Mouse (Mus musculus): ENCODE data around the gene Ebi3. TPM values are rescaled to one million over a fixed set of nuclear protein-coding genes. Genes with fewer than 3 reads are reported as not detected.

Ebi3 gene
- polyA plus RNA-seq, 1 experiment from 2014 or later, result 2.8 TPM

- Histone ChIP-seq H3K36me3 (peaks cover 25% of the 10 kb centered on the region), H3K9me3 (no peaks in the 10 kb centered on the region), H3K4me1 (replicated peaks) (peaks cover 16% of the 10 kb centered on the region), H3K27ac (peak within 1 kb of the TSS; percentile 89), H3K4me3 (peak within 1 kb of the TSS; percentile 77), H3K27me3 (ENCODE audit: insufficient read depth, poor library complexity, severe bottlenecking) (no peaks in the 10 kb centered on the region)
- DNase-seq (ENCODE audit: low spot score), result peak; percentile 84
- WGBS, result 9% methylated on average over 35 of the region's 35 CpGs
These were observed 33.9 kb downstream of the Ebi3 start, which contains the start of gene Fsd1 for GRCm38 (mm10) chr17:55986030-55986961. Gene Fsd1, plus strand, starts transcription at chr17:55986509.

- no peaks in the 10 kb centered on the region for H3K27me3 ChIP-seq (ENCODE audit: insufficient read depth, poor library complexity, severe bottlenecking)
- DNase-seq (ENCODE audit: low spot score), result no peak
- WGBS, result 85% methylated on average over 8 of the region's 8 CpGs
- H3K4me1 ChIP-seq (replicated peaks), result peaks cover 16% of the 10 kb centered on the region
- no peaks in the 10 kb centered on the region for H3K9me3 ChIP-seq
- H3K36me3 ChIP-seq, result peaks cover 61% of the 10 kb centered on the region
- no peak overlapping the region for H3K4me3 ChIP-seq
- no peak overlapping the region for H3K27ac ChIP-seq
These were observed 37.9 kb downstream of the Ebi3 start for GRCm38 (mm10) chr17:55990278-55990898.

- H3K4me3 ChIP-seq, result no peak overlapping the region
- no peaks in the 10 kb centered on the region for H3K9me3 ChIP-seq
- H3K4me1 ChIP-seq (replicated peaks), result peaks cover 11% of the 10 kb centered on the region
- 91% methylated on average over 15 of the region's 15 CpGs for WGBS
- H3K36me3 ChIP-seq, result peaks cover 64% of the 10 kb centered on the region
- DNase-seq (ENCODE audit: low spot score), result no peak
- H3K27me3 ChIP-seq (ENCODE audit: insufficient read depth, poor library complexity, severe bottlenecking), result peaks cover 17% of the 10 kb centered on the region
- H3K27ac ChIP-seq, result no peak overlapping the region
These were observed 43.6 kb downstream of the Ebi3 start for GRCm38 (mm10) chr17:55996007-55996406.

GRCm38 (mm10) chr17:55999794-56000499 lies 47.5 kb downstream of the Ebi3 start:
- H3K36me3 ChIP-seq, result peaks cover 30% of the 10 kb centered on the region
- H3K27me3 ChIP-seq (ENCODE audit: insufficient read depth, poor library complexity, severe bottlenecking), result peaks cover 37% of the 10 kb centered on the region
- no peaks in the 10 kb centered on the region for H3K9me3 ChIP-seq
- peak overlapping the region; percentile 44 for H3K4me3 ChIP-seq
- 0 out of 2 replicates have a peak overlapping the region, but pooled peaks have one; percentile 9 for H3K27ac ChIP-seq
- H3K4me1 ChIP-seq (replicated peaks), result peaks cover 11% of the 10 kb centered on the region
- WGBS, result 7% methylated on average over 30 of the region's 30 CpGs
- peak; percentile 36 for DNase-seq (ENCODE audit: low spot score)

GRCm38 (mm10) chr17:56003000-56003399 lies 50.6 kb downstream of the Ebi3 start:
- 86% methylated on average over 3 of the region's 3 CpGs for whole genome bisulfite sequencing
- H3K4me3 ChIP-seq, result no peak overlapping the region
- no peak overlapping the region for H3K27ac ChIP-seq
- H3K36me3 ChIP-seq, result no peaks in the 10 kb centered on the region
- no peak for DNase-seq (ENCODE audit: low spot score)
- peaks cover 44% of the 10 kb centered on the region for H3K27me3 ChIP-seq (ENCODE audit: insufficient read depth, poor library complexity, severe bottlenecking)
- peaks cover 22% of the 10 kb centered on the region for H3K4me1 ChIP-seq (replicated peaks)
- H3K9me3 ChIP-seq, result no peaks in the 10 kb centered on the region

- Histone ChIP-seq H3K4me3 (peak within 1 kb of the TSS; percentile 18; the same call in 1 of the 2 replicates), H3K27ac (no peak within 1 kb of the TSS), H3K36me3 (0 out of 2 replicates have a peak, but pooled peaks cover 3% of the 10 kb centered on the region), H3K4me1 (replicated peaks) (peaks cover 33% of the 10 kb centered on the region), H3K9me3 (no peaks in the 10 kb centered on the region), H3K27me3 (ENCODE audit: insufficient read depth, poor library complexity, severe bottlenecking) (peaks cover 32% of the 10 kb centered on the region)
- WGBS, result 52% methylated on average over 13 of the region's 13 CpGs
- DNase-seq (ENCODE audit: low spot score), result no peak
These were observed 53.1 kb downstream of the Ebi3 start, which contains the start of the genes Stap2 and Mpnd for GRCm38 (mm10) chr17:56005415-56006061. Gene Stap2, minus strand, starts transcription at chr17:56005584. Gene Mpnd, plus strand, starts transcription at chr17:56005711.

Other genes starting within 250 kb of the Ebi3 start
- gene Pot1b, start 240.0 kb upstream of the Ebi3 start, polyA plus RNA-seq (2016; fragmentation: Nextera tagmentation; extraction: Ambion mirVana), result 9.8 and 12.2 TPM in 2 replicates
- gene Adgre4, start 202.7 kb upstream of the Ebi3 start, polyA plus RNA-seq (2016; fragmentation: Nextera tagmentation; extraction: Ambion mirVana), result 0.06 and 0.09 TPM in 2 replicates
- gene Zfp119a, start 73.7 kb upstream of the Ebi3 start, polyA plus RNA-seq (2016; fragmentation: Nextera tagmentation; extraction: Ambion mirVana), result 6.3 and 8.3 TPM in 2 replicates
- gene Zfp959, start 60.5 kb upstream of the Ebi3 start, polyA plus RNA-seq (2016; fragmentation: Nextera tagmentation; extraction: Ambion mirVana), result 12.1 and 13.3 TPM in 2 replicates
- gene Zfp119b, start 3.1 kb upstream of the Ebi3 start, polyA plus RNA-seq (2016; fragmentation: Nextera tagmentation; extraction: Ambion mirVana), result 4.6 and 5.6 TPM in 2 replicates
- 28.5 and 31.3 TPM in 2 replicates for gene Yju2, start 6.5 kb downstream of the Ebi3 start, polyA plus RNA-seq (2016; fragmentation: Nextera tagmentation; extraction: Ambion mirVana)
- 52.0 and 105 TPM in 2 replicates for gene Shd, start 17.8 kb downstream of the Ebi3 start, polyA plus RNA-seq (2016; fragmentation: Nextera tagmentation; extraction: Ambion mirVana)
- gene Fsd1, start 33.9 kb downstream of the Ebi3 start, polyA plus RNA-seq (2016; fragmentation: Nextera tagmentation; extraction: Ambion mirVana), result 67.6 and 99.5 TPM in 2 replicates
- 6.0 and 8.3 TPM in 2 replicates for gene Stap2, start 52.9 kb downstream of the Ebi3 start, polyA plus RNA-seq (2016; fragmentation: Nextera tagmentation; extraction: Ambion mirVana)
- gene Mpnd, start 53.1 kb downstream of the Ebi3 start, polyA plus RNA-seq (2016; fragmentation: Nextera tagmentation; extraction: Ambion mirVana), result 131 and 177 TPM in 2 replicates
- 161 and 163 TPM in 2 replicates for gene Sh3gl1, start 84.0 kb downstream of the Ebi3 start, polyA plus RNA-seq (2016; fragmentation: Nextera tagmentation; extraction: Ambion mirVana)
- 35.3 and 46.0 TPM in 2 replicates for gene Chaf1a, start 87.8 kb downstream of the Ebi3 start, polyA plus RNA-seq (2016; fragmentation: Nextera tagmentation; extraction: Ambion mirVana)
- 38.7 and 52.7 TPM in 2 replicates for gene Ubxn6, start 122.4 kb downstream of the Ebi3 start, polyA plus RNA-seq (2016; fragmentation: Nextera tagmentation; extraction: Ambion mirVana)
- 186 and 190 TPM in 2 replicates for gene Hdgfl2, start 127.0 kb downstream of the Ebi3 start, polyA plus RNA-seq (2016; fragmentation: Nextera tagmentation; extraction: Ambion mirVana)
- gene Plin4, start 157.2 kb downstream of the Ebi3 start, polyA plus RNA-seq (2016; fragmentation: Nextera tagmentation; extraction: Ambion mirVana), result 0.04 and 0.06 TPM in 2 replicates
- gene Plin5, start 165.0 kb downstream of the Ebi3 start, polyA plus RNA-seq (2016; fragmentation: Nextera tagmentation; extraction: Ambion mirVana), result 0.39 and 0.42 TPM in 2 replicates
- not detected in 2 replicates for gene Lrg1, start 169.4 kb downstream of the Ebi3 start, polyA plus RNA-seq (2016; fragmentation: Nextera tagmentation; extraction: Ambion mirVana)
- 2.3 and 3.8 TPM in 2 replicates for gene Sema6b, start 187.7 kb downstream of the Ebi3 start, polyA plus RNA-seq (2016; fragmentation: Nextera tagmentation; extraction: Ambion mirVana)
- 10.4 and 11.8 TPM in 2 replicates for gene Tnfaip8l1, start 209.8 kb downstream of the Ebi3 start, polyA plus RNA-seq (2016; fragmentation: Nextera tagmentation; extraction: Ambion mirVana)
- gene Mydgf, start 231.3 kb downstream of the Ebi3 start, polyA plus RNA-seq (2016; fragmentation: Nextera tagmentation; extraction: Ambion mirVana), result 70.5 and 80.6 TPM in 2 replicates